Mouse (Mus musculus): Measurements from ENCODE around the gene Evx1.

Evx1 gene

GRCm38 (mm10) chr6:52290186-52290585, 23.1 kb upstream of the Evx1 start:
- 20% methylated on average over 12 of the region's 12 CpGs for WGBS

GRCm38 (mm10) chr6:52291021-52291860, 22.1 kb upstream of the Evx1 start:
- WGBS = 5% methylated on average over 45 of the region's 45 CpGs

- WGBS = 75% methylated on average over 7 of the region's 7 CpGs
Observed at GRCm38 (mm10) chr6:52292328-52292727, 21.0 kb upstream of the Evx1 start.

GRCm38 (mm10) chr6:52294616-52295015, 18.7 kb upstream of the Evx1 start:
- WGBS = 62% methylated on average over 6 of the region's 6 CpGs

GRCm38 (mm10) chr6:52298511-52298910, 14.8 kb upstream of the Evx1 start:
- WGBS = 90% methylated on average over 4 of the region's 4 CpGs

- WGBS = 81% methylated on average over 4 of the region's 4 CpGs
Observed at GRCm38 (mm10) chr6:52300806-52301205, 12.5 kb upstream of the Evx1 start.

GRCm38 (mm10) chr6:52303426-52303825, 9.9 kb upstream of the Evx1 start:
- 48% methylated on average over 3 of the region's 3 CpGs for WGBS

GRCm38 (mm10) chr6:52305877-52306389, 7.4 kb upstream of the Evx1 start:
- WGBS = under 1% methylated on average over 30 of the region's 30 CpGs

GRCm38 (mm10) chr6:52309766-52310165, 3.5 kb upstream of the Evx1 start:
- 30% methylated on average over 10 of the region's 10 CpGs for WGBS

GRCm38 (mm10) chr6:52310366-52310765, 2.9 kb upstream of the Evx1 start:
- WGBS = 4% methylated on average over 24 of the region's 24 CpGs

- 2% methylated on average over 6 of the region's 6 CpGs for WGBS
Observed at GRCm38 (mm10) chr6:52311661-52312557, 1.4 kb upstream of the Evx1 start.

- 3% methylated on average over 8 of the region's 8 CpGs for WGBS
Observed at GRCm38 (mm10) chr6:52312558-52312915, 761 bp upstream of the Evx1 start.

- 3% methylated on average over 27 of the region's 27 CpGs for WGBS
Observed at GRCm38 (mm10) chr6:52314304-52315100, 1.2 kb downstream of the Evx1 start.

GRCm38 (mm10) chr6:52315441-52316412, 2.4 kb downstream of the Evx1 start:
- WGBS = 5% methylated on average over 27 of the region's 27 CpGs

GRCm38 (mm10) chr6:52316413-52317184, 3.3 kb downstream of the Evx1 start:
- 3% methylated on average over 81 of the region's 81 CpGs for WGBS

- WGBS = 14% methylated on average over 14 of the region's 14 CpGs
Observed at GRCm38 (mm10) chr6:52317461-52318180, 4.3 kb downstream of the Evx1 start.

GRCm38 (mm10) chr6:52318271-52318670, 5.0 kb downstream of the Evx1 start:
- WGBS = 10% methylated on average over 1 of the region's 1 CpGs

- WGBS = 4% methylated on average over 17 of the region's 17 CpGs
Observed at GRCm38 (mm10) chr6:52319956-52320690, 6.8 kb downstream of the Evx1 start.
